Mouse (Mus musculus): ENCODE data around the gene Zpbp2.

- TF ChIP-seq CTCF (IDR thresholded peaks at IDR 0.05; ENCODE audit: insufficient read depth, low read length) (no peak), POLR2A (IDR thresholded peaks at IDR 0.05; ENCODE audit: borderline replicate concordance, extremely low read depth, low read depth, low read length) (no peak)
These were observed 35.4 kb downstream of the Zpbp2 start for GRCm38 (mm10) chr11:98586087-98586891.

Data from lung, adult 2 months (tissue).